Mouse (Mus musculus) neural tube, embryonic 12.5 days (tissue): ENCODE data around the gene Calm1. TPM values are rescaled to one million over a fixed set of nuclear protein-coding genes. Genes with fewer than 3 reads are reported as not detected.

Source experiments
- ATAC-seq: fragments of 200-750 bp; cut with Nextera tagmentation; 2 replicates; pipeline ENCODE4 v1.8.0; 2017; ENCODE audit warnings: low read depth, mild to moderate bottlenecking, moderate TSS enrichment, moderate library complexity; ENCODE audit not compliant: low FRiP score
- H3K27ac ChIP-seq: fragments of 300-500 bp; sonication (generic); 2 replicates; pipeline ENCODE4 v1.5.1; 2016
- H3K27me3 ChIP-seq: fragments of 300-500 bp; sonication (generic); replicated peaks from 2 replicates; pipeline ENCODE4 v1.6.1; 2016; ENCODE audit warnings: mild to moderate bottlenecking
- H3K36me3 ChIP-seq: fragments of 300-500 bp; sonication (generic); 2 replicates; pipeline ENCODE4 v1.6.1; 2016; ENCODE audit warnings: mild to moderate bottlenecking
- H3K4me1 ChIP-seq: fragments of 300-500 bp; sonication (generic); 2 replicates; pipeline ENCODE4 v1.6.1; 2016
- H3K4me2 ChIP-seq: fragments of 300-500 bp; sonication (generic); replicated peaks from 2 replicates; pipeline ENCODE4 v1.6.1; 2016; ENCODE audit warnings: mild to moderate bottlenecking
- H3K4me3 ChIP-seq: fragments of 300-500 bp; sonication (generic); 2 replicates; pipeline ENCODE4 v1.5.1; 2016
- H3K9ac ChIP-seq: fragments of 300-500 bp; sonication (generic); 2 replicates; pipeline ENCODE4 v1.6.1; 2016; ENCODE audit warnings: mild to moderate bottlenecking
- H3K9me3 ChIP-seq: fragments of 300-500 bp; sonication (generic); 2 replicates; pipeline ENCODE4 v1.6.1; 2016; ENCODE audit warnings: mild to moderate bottlenecking
- WGBS: fragments of 180-500 bp; shearing (Covaris S2); methylation state at CpG from one replicate; pipeline ENCODE4 v1.1.7; 2016; 5-methylcytosine and 5-hydroxymethylcytosine counted together
- polyA plus RNA-seq: library from polyadenylated mRNA; unstranded; fragments of >200 nt; fragmentation: Nextera tagmentation; extraction: Ambion mirVana; gene quantifications from 2 replicates; pipeline ENCODE4 v1.2.1, GENCODE M21; 2016

Gene Calm1
- polyA plus RNA-seq, result 1,755 and 1,801 TPM in 2 replicates

DNA sequence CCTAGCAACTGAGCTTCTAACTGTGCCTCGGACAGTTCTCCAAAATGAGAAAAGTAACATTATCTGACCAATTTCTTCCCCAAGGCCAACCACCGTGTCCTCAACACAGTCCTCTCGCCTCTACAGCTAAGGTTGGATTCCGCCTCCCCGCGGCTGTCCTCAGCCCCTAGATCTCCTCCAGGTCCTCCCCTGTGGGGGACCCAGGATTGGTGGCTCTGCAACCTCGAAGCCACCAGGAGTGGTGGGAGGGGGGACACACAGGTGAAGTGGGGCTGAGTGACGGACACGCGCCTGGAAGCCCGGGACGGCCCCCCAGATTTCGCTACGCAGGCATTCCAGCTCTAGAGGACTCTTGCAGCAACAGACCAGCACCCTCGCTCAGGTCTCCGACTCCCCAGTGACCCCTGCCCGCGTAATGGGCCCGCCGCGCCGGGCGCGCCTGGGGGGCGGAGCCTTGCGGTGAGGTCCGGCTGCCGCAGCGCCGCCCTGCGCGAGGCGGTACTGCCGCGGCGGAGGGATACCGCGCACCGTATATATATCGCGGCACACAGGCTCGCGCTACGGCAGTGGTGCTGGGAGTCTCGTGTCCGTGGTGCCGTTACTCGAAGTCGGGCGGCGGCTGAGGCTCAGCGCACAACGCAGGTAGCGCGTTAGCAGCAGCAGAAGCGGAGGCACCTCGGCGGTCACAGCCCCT lies at the start of gene Calm1:
TSS of gene Calm1 (plus strand) at position 469 of the 694 bp plus-strand sequence.
- WGBS, result under 1% methylated on average over 58 of the region's 58 CpGs
- Histone ChIP-seq H3K36me3 (peaks cover 15% of the 10 kb centered on the region), H3K9ac (peak within 1 kb of the TSS; percentile 98), H3K4me3 (peak within 1 kb of the TSS; percentile 100), H3K4me2 (peak within 1 kb of the TSS; percentile 90), H3K27ac (peak within 1 kb of the TSS; percentile 74; the same call in 1 of the 2 replicates), H3K9me3 (no peaks in the 10 kb centered on the region), H3K4me1 (peaks cover 22% of the 10 kb centered on the region), H3K27me3 (no peaks in the 10 kb centered on the region)
- ATAC-seq, result peak; percentile 90

DNA sequence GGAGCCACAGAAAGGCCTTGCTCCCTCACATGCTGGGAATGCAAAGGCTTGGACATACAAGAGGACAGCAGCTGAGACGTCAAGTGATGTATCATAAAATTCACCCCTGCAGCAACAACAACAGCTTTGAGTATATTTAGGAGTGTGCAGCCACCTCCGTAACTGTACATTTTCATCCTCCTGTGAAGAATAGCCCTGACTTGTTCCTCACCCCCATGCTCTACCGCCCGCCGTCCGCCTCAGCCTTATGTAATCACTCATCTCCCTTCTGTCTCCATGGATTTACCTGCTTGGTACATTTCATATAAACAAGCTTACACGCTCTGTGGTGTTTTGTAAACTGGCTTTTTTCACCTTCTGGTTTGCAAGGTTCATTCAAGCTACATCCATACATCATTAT lies 46.8 kb upstream of the Calm1 start:
- ATAC-seq, result no peak
- Histone ChIP-seq H3K9ac (no peak overlapping the region), H3K9me3 (no peaks in the 10 kb centered on the region), H3K4me1 (no peaks in the 10 kb centered on the region), H3K36me3 (peaks cover 32% of the 10 kb centered on the region), H3K27me3 (no peaks in the 10 kb centered on the region), H3K27ac (no peak overlapping the region), H3K4me3 (no peak overlapping the region), H3K4me2 (no peak overlapping the region)
- WGBS, result 86% methylated on average over 7 of the region's 7 CpGs

DNA sequence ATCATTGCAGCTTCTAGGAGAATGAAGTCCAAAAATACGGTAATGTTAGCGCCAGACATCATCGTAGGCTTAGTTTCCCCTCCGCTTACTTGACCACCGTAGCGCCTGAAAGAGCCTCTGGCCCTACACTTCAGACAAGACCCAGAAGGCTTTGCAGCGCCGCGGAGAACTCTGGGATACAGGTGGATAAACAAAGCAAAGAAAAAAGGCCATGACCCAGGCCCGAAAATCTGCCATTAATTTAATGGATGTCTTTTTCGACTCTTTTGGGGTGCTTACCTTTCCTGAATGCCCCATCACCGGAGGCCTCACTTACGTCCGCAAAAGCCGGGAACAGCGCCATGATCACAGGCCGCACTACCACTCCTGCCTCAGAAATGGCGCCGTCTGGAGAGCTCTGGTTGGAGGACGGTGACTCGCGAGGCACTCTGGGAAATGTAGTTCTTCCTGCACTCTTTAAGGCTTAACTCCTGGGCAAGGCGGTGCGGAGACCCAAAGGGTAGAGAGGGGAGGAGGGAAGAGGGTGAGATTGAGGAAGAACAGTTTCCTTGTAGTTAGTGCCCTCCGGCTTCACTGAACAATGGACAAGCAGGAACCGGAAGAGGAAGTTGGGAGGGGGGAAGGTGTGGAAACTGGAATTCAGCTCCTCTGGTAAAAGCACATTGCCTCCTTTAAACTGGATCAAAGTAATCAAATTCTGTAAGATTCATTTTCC lies 39.8 kb upstream of the Calm1 start, which contains the start of gene Nrde2:
TSS of gene Nrde2 (minus strand) at position 393 of the 715 bp plus-strand sequence.
- Histone ChIP-seq H3K27ac (no peak within 1 kb of the TSS), H3K9me3 (no peaks in the 10 kb centered on the region)

DNA sequence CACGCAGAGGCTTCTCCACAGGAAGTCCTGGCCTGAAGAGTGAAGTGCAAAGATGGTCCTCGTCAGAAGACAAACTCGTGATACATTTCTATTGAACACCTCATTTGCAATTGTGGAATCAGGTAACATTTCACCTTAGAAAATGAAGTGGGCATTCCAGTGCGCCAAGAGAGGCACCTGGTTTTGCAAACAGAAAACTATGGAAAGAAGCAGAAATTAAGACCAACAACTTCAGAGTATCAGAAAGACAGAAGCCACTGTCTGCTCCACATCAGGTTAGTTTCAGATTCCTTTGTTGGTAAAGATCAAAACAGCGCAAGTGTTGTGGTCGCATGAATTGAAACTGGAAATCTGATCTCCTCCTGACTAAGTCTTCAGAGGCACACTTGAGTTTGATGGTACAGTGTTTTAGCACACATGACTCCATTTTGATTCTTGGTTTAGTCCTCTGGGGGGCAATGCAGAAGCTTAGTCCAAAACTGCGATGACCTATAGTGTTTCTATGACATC lies 34.2 kb upstream of the Calm1 start:
- Histone ChIP-seq H3K9me3 (no peaks in the 10 kb centered on the region), H3K27ac (no peak overlapping the region), H3K36me3 (no peaks in the 10 kb centered on the region), H3K27me3 (no peaks in the 10 kb centered on the region), H3K4me1 (peaks cover 11% of the 10 kb centered on the region), H3K4me3 (no peak overlapping the region), H3K4me2 (no peak overlapping the region), H3K9ac (no peak overlapping the region)
- WGBS, result 83% methylated on average over 7 of the region's 7 CpGs
- ATAC-seq, result no peak

More for the DNA sequence above, 39.8 kb upstream of the Calm1 start, which contains the start of gene Nrde2:
- under 1% methylated on average over 26 of the region's 26 CpGs for WGBS
- Histone ChIP-seq H3K4me1 (peaks cover 4% of the 10 kb centered on the region), H3K4me3 (peak within 1 kb of the TSS; percentile 45), H3K9ac (peak within 1 kb of the TSS; percentile 66), H3K27me3 (no peaks in the 10 kb centered on the region), H3K36me3 (0 out of 2 replicates have a peak, but pooled peaks cover 2% of the 10 kb centered on the region), H3K4me2 (peak within 1 kb of the TSS; percentile 60)
- peak; percentile 98 for ATAC-seq

DNA sequence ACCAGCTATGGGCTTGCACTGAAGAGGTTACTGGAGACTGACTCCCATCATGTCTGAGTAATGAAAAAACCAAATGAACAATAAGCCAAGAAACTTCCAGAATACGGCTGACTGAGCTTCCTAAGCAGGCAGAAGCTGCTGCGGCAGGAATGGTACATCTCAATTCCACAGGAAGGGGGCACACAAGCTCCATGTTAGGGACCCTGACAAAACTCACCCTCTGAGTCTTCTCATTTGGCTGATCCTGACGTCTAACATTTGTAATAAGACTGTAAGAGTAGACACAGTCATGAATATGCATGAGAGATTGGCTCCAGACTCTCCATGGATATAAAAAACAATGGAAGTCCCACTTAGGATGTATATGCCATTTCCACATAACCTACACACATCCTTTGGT lies 33.1 kb upstream of the Calm1 start:
- H3K4me3 ChIP-seq, result no peak overlapping the region
- H3K9me3 ChIP-seq, result no peaks in the 10 kb centered on the region
- ATAC-seq, result peak; percentile 71
- H3K27me3 ChIP-seq, result no peaks in the 10 kb centered on the region
- no peak overlapping the region for H3K4me2 ChIP-seq
- no peaks in the 10 kb centered on the region for H3K36me3 ChIP-seq
- H3K9ac ChIP-seq, result no peak overlapping the region
- no peak overlapping the region for H3K27ac ChIP-seq
- WGBS, result 24% methylated on average over 3 of the region's 3 CpGs
- peaks cover 11% of the 10 kb centered on the region for H3K4me1 ChIP-seq

DNA sequence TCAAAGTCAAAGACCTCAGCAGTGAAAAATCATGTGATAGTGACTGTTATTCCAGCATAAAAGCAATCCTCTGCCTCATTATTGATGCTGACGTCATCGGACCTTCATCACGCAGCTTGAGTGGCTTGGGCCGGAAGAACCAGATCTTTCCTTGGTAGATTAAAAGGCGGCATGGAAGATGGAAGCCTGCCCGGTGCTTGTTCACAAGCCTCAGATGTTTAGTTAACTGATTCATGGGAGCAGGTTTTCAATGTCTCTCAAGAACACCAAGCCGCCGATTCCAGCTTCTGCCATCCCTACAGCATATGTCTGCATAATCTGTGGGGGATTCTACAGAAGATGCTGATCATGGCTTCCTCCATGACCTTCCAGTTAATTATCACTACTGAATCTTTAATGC lies 32.3 kb upstream of the Calm1 start:
- H3K9ac ChIP-seq, result no peak overlapping the region
- no peaks in the 10 kb centered on the region for H3K27me3 ChIP-seq
- no peak overlapping the region for H3K4me2 ChIP-seq
- no peak for ATAC-seq
- H3K4me3 ChIP-seq, result no peak overlapping the region
- peaks cover 11% of the 10 kb centered on the region for H3K4me1 ChIP-seq
- no peak overlapping the region for H3K27ac ChIP-seq
- H3K9me3 ChIP-seq, result no peaks in the 10 kb centered on the region
- WGBS, result 79% methylated on average over 8 of the region's 8 CpGs
- H3K36me3 ChIP-seq, result no peaks in the 10 kb centered on the region

DNA sequence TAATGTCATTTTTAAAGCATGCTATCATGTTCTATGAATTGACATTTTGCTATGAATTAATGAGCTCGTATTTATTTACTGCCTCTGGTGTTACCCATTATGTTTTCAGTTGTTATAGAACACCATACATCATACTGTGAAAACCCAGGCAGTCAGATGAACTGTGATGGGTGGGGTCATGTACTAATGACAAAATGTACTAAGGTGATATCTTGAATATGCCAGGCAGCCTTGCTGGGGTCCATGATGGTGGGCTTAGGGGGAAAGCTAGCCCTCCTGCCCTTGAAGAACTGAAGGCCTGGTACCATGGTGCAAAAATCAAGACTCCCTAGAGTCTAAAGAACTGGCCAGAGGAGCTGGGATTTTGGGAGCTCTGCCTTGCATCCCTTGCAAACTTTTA lies 31.7 kb upstream of the Calm1 start:
- peak overlapping the region; percentile 60 for H3K4me2 ChIP-seq
- no peaks in the 10 kb centered on the region for H3K27me3 ChIP-seq
- H3K36me3 ChIP-seq, result no peaks in the 10 kb centered on the region
- no peak overlapping the region for H3K9ac ChIP-seq
- no peak overlapping the region for H3K27ac ChIP-seq
- 84% methylated on average over 1 of the region's 1 CpGs for WGBS
- peaks cover 11% of the 10 kb centered on the region for H3K4me1 ChIP-seq
- no peak overlapping the region for H3K4me3 ChIP-seq
- ATAC-seq, result 0 out of 2 replicates have a peak, but pooled peaks have one; percentile 4
- no peaks in the 10 kb centered on the region for H3K9me3 ChIP-seq

DNA sequence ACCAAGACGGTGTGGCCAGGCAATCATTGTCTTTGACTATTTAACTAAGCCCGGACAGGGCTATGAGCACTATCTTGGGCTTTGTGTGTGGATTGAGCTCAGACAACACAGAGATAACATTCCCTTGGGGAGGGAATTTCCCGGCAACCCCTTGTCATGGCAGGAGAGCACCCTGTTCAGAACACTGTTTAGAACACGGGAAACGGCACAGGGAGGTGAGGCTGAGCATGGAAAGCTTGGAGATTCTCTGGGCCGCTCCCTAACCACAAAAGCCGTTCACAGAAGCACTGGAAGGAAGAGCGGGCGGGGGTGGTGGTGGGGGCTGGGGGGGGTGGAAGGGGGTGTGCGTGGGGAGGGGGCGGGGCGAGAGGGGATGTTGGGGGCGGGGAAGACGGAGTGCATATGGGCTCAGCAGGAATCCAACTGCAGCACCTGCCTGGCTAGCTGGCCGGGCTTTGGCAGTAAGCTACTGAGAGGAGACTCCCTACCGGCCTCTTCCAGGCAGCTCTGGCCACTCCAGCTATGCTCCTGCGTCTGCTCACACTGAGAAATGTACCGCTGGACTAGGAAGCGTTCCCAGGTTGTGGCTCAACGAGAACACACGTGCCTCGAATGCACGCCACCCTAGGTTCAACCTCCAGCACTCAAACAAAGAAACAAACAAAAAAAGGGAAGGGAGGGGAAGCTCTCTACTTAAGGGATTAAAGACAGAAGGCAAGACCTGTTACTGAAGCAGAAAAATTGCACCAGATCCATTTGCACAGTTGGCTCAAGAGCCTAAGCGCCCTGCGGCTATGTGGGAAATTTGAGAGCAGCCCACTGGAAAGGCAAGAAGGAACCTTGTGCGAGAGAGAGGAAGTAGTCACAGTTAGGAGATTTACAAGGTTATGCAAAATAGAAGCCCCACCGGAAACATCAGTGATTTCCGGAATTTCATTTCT lies 31.0 kb upstream of the Calm1 start:
- peak overlapping the region; percentile 39; the same call in 1 of the 2 replicates for H3K27ac ChIP-seq
- 12% methylated on average over 28 of the region's 28 CpGs for WGBS
- no peaks in the 10 kb centered on the region for H3K9me3 ChIP-seq
- peak; percentile 71 for ATAC-seq
- H3K27me3 ChIP-seq, result no peaks in the 10 kb centered on the region
- H3K9ac ChIP-seq, result peak overlapping the region; percentile 33; the same call in 1 of the 2 replicates
- peak overlapping the region; percentile 60 for H3K4me2 ChIP-seq
- no peaks in the 10 kb centered on the region for H3K36me3 ChIP-seq
- peak overlapping the region; percentile 26 for H3K4me3 ChIP-seq
- H3K4me1 ChIP-seq, result peaks cover 11% of the 10 kb centered on the region

DNA sequence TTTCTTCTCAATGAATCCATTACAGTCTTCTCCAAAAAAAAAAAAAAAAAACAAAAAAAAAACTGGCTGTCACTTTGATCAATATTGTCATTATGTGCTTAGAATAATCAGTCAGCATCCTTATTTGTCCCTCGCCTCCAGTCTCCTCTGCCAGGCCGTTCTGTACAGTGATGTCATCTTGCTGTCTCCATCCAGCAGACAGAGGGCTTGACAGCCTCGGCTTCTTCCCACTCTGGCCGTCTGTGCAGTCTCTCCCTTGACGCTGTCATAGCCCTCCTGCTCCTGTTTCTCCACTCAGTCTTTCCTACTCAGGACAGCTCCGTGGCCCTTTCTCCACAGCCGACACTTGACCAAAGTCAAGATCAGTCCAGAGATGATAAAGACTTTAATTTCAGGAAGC lies 26.8 kb upstream of the Calm1 start:
- Histone ChIP-seq H3K9me3 (no peaks in the 10 kb centered on the region), H3K27me3 (no peaks in the 10 kb centered on the region), H3K27ac (no peak overlapping the region), H3K9ac (no peak overlapping the region), H3K36me3 (no peaks in the 10 kb centered on the region), H3K4me3 (no peak overlapping the region), H3K4me1 (peaks cover 19% of the 10 kb centered on the region), H3K4me2 (no peak overlapping the region)
- WGBS, result 78% methylated on average over 7 of the region's 7 CpGs
- ATAC-seq, result no peak

DNA sequence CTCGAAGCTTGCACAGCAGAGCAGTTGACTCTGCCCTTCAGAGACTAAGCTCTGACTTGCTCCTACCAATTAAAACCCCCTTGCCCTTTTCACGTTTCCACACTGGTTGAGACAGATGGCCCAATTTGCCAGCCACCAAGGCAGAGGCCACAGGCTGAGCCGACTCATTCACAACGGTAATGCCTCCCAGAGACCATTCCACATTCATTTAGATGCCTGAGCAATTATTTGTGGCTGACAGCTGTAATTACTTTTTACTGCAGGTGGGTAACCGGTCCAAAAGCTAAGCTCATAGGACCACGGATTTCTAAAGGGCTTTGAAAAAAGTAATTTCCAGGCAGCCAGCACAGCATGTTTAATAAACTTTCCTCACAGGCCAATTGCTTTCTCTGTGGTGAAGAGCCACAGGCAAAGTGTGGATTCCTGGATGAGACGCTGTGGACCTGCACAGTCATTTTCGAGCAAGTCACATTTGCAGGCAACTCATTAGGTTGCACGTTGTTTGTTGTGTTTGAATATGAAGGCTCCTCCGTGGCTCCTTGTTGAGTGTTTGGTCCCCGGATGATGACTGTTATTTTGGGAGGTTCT lies 22.7 kb upstream of the Calm1 start:
- Histone ChIP-seq H3K4me2 (no peak overlapping the region), H3K4me3 (no peak overlapping the region), H3K27me3 (no peaks in the 10 kb centered on the region), H3K27ac (no peak overlapping the region), H3K9me3 (no peaks in the 10 kb centered on the region), H3K4me1 (peaks cover 10% of the 10 kb centered on the region), H3K9ac (no peak overlapping the region), H3K36me3 (no peaks in the 10 kb centered on the region)
- peak; percentile 75 for ATAC-seq
- 26% methylated on average over 11 of the region's 11 CpGs for WGBS

DNA sequence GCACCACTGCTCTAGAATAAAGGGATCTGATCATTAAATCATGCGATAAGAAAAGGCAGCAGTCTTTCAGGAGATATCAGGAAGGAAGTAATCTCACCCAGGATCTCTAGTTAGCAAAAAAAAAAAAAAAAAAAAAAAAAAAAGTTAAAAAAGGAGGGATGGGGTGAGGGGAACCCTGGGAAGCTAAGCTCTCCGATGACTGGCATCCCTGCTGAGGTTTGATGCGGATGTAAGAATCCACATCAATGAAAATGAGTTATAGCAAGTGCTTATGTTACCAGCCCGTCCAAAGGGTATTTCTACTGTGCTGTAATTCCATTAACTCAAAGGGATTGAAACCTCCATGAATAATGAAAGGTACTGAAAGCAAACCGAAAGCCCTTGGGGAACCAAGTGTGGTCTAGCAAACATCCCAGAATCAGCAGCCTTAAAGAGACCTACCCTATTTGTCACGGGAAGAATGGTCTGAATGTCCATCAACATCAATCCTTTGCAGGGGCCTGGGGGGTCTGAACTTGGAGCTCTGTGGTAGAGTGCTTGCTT lies 20.3 kb upstream of the Calm1 start:
- no peak overlapping the region for H3K4me3 ChIP-seq
- no peak overlapping the region for H3K4me2 ChIP-seq
- no peak overlapping the region for H3K27ac ChIP-seq
- H3K4me1 ChIP-seq, result peaks cover 10% of the 10 kb centered on the region
- 22% methylated on average over 6 of the region's 6 CpGs for WGBS
- no peak for ATAC-seq
- H3K9ac ChIP-seq, result no peak overlapping the region
- H3K9me3 ChIP-seq, result no peaks in the 10 kb centered on the region
- H3K36me3 ChIP-seq, result no peaks in the 10 kb centered on the region
- H3K27me3 ChIP-seq, result no peaks in the 10 kb centered on the region
